Mouse (Mus musculus) kidney, adult 18-20 months (tissue): Measurements from ENCODE around the gene Ttyh2.
"Not testable (repeated sequence)": the region's sequence is repeated elsewhere in the genome, so short reads cannot be mapped to it uniquely, and the experiment has no call there.

ENCODE experiments used
- DNase-seq: peaks from one replicate; pipeline ENCODE4 v3.0.0; 2021

The Ttyh2 gene

GRCm38 (mm10) chr11:114662746-114663362 lies 12.4 kb upstream of the Ttyh2 start:
- peak; percentile 52 for DNase-seq

- no peak for DNase-seq
Measured at GRCm38 (mm10) chr11:114664164-114664563, 11.1 kb upstream of the Ttyh2 start.

- no peak for DNase-seq
Measured at GRCm38 (mm10) chr11:114665463-114665862, 9.8 kb upstream of the Ttyh2 start.

- DNase-seq: no peak
Measured at GRCm38 (mm10) chr11:114666786-114667185, 8.4 kb upstream of the Ttyh2 start.

GRCm38 (mm10) chr11:114667236-114667931 lies 7.8 kb upstream of the Ttyh2 start:
- no peak for DNase-seq

- DNase-seq: peak; percentile 42
Measured at GRCm38 (mm10) chr11:114667932-114668285, 7.3 kb upstream of the Ttyh2 start.

- peak; percentile 95 for DNase-seq
Measured at GRCm38 (mm10) chr11:114668301-114668710, 6.9 kb upstream of the Ttyh2 start, which contains the start of gene Rpl38. Gene Rpl38 (plus strand): TSS chr11:114668524.

GRCm38 (mm10) chr11:114668741-114669623 lies 6.2 kb upstream of the Ttyh2 start:
- peak; percentile 77 for DNase-seq

- DNase-seq: no peak
Measured at GRCm38 (mm10) chr11:114669651-114670168, 5.5 kb upstream of the Ttyh2 start.

- no peak for DNase-seq
Measured at GRCm38 (mm10) chr11:114671147-114671546, 4.1 kb upstream of the Ttyh2 start.

GRCm38 (mm10) chr11:114672794-114673718 lies 2.2 kb upstream of the Ttyh2 start:
- DNase-seq: peak; percentile 46

GRCm38 (mm10) chr11:114673719-114674050 lies 1.5 kb upstream of the Ttyh2 start:
- DNase-seq: no peak

- no peak for DNase-seq
Measured at GRCm38 (mm10) chr11:114674180-114674579, 1.1 kb upstream of the Ttyh2 start.

GRCm38 (mm10) chr11:114674796-114675195 lies 435 bp upstream of the Ttyh2 start:
- DNase-seq: not testable (repeated sequence)

- DNase-seq: peak; percentile 55
Measured at GRCm38 (mm10) chr11:114675826-114676401, 683 bp downstream of the Ttyh2 start.

GRCm38 (mm10) chr11:114676431-114676830 lies 1.2 kb downstream of the Ttyh2 start:
- peak; percentile 82 for DNase-seq

GRCm38 (mm10) chr11:114676896-114677530 lies 1.8 kb downstream of the Ttyh2 start:
- no peak for DNase-seq

- DNase-seq: peak; percentile 41
Measured at GRCm38 (mm10) chr11:114679582-114679981, 4.4 kb downstream of the Ttyh2 start.

- DNase-seq: no peak
Measured at GRCm38 (mm10) chr11:114680291-114680690, 5.1 kb downstream of the Ttyh2 start.

GRCm38 (mm10) chr11:114681054-114681453 lies 5.8 kb downstream of the Ttyh2 start:
- DNase-seq: no peak

GRCm38 (mm10) chr11:114682321-114682900 lies 7.2 kb downstream of the Ttyh2 start:
- no peak for DNase-seq
